10 mouse cellular contexts compared by ENCODE assay signal in genomic region chr7:99167939-99168338, GRCm38 (mm10). TPM values are rescaled to one million over a fixed set of nuclear protein-coding genes. Genes with fewer than 3 reads are reported as not detected.
DNase-seq lines count a peak whose midpoint lies in the region; ATAC-seq and TF ChIP-seq lines count a peak whose summit lies in the region.
"Had no signal": no experiment of that assay in that cellular context is flagged by ENCODE, and none has a peak within 500 bp of the region (broad histone marks: within the 10 kb centered on the region; RNA-seq: fewer than 3 reads in every experiment).

No protein-coding gene starts in this region.

- intact Hi-C loops in gastrocnemius, postnatal 36 days (cut with DNase I): no loop called here

- no peaks in the 10 kb centered on the region for H3K4me1 ChIP-seq in embryonic facial prominence, embryonic 14.5 days (ENCODE audit: control insufficient read depth, insufficient read depth, low read length)
- no peaks in the 10 kb centered on the region for H3K4me1 ChIP-seq in midbrain, postnatal 0 days (ENCODE audit: insufficient read depth, low read length)
- H3K4me1 ChIP-seq: forebrain, embryonic 13.5 days had no signal

- 49% methylated on average over 5 of the region's 5 CpGs for WGBS in embryonic facial prominence, embryonic 14.5 days
- WGBS in midbrain, postnatal 0 days: 55% methylated on average over 5 of the region's 5 CpGs

- peak; percentile 83; the same call in 1 of the 2 replicates for ATAC-seq in embryonic facial prominence, embryonic 14.5 days (ENCODE audit: low read depth)
- ATAC-seq in midbrain, postnatal 0 days (ENCODE audit: low FRiP score): no peak
- ATAC-seq: forebrain, embryonic 13.5 days had no signal

- DNase-seq in gastrocnemius, postnatal 25 days: peak; percentile 60
- DNase-seq in gastrocnemius, postnatal 36 days: no peak
- peak; percentile 63 for DNase-seq in embryonic facial prominence, embryonic 14.5 days (ENCODE audit: low spot score)
- DNase-seq in kidney, postnatal 10 days: peak; percentile 80
- DNase-seq in lung, postnatal 10 days: peak; percentile 34
- DNase-seq in midbrain, postnatal 0 days (ENCODE audit: low spot score): no peak
- DNase-seq in cerebellum, postnatal 10 days: no peak
- DNase-seq in left cerebral cortex, adult 9 months (ENCODE audit: low spot score in 2 of 2): no peak
- DNase-seq: cerebellum, adult 11 months had no signal

- H3K4me2 ChIP-seq in embryonic facial prominence, embryonic 14.5 days (ENCODE audit: low read depth, low read length): no peak overlapping the region
- no peak overlapping the region for H3K4me2 ChIP-seq in midbrain, postnatal 0 days (ENCODE audit: low read depth, low read length, poor library complexity, severe bottlenecking)
- H3K4me2 ChIP-seq: forebrain, embryonic 13.5 days had no signal

- H3K36me3 ChIP-seq in embryonic facial prominence, embryonic 14.5 days (ENCODE audit: control insufficient read depth, insufficient read depth, low read length): no peaks in the 10 kb centered on the region
- H3K36me3 ChIP-seq in midbrain, postnatal 0 days (ENCODE audit: insufficient read depth, low read length): no peaks in the 10 kb centered on the region

- TF ChIP-seq CTCF in midbrain, postnatal 0 days (IDR thresholded peaks at IDR 0.05): no peak

- H3K9ac ChIP-seq in embryonic facial prominence, embryonic 14.5 days (ENCODE audit: low read depth, low read length): no peak overlapping the region
- H3K9ac ChIP-seq in midbrain, postnatal 0 days (replicated peaks; ENCODE audit: low read length, poor library complexity, severe bottlenecking): no peak overlapping the region
- H3K9ac ChIP-seq: forebrain, embryonic 13.5 days had no signal

- no peak overlapping the region for H3K4me3 ChIP-seq in embryonic facial prominence, embryonic 14.5 days (ENCODE audit: low read depth, low read length)
- no peak overlapping the region for H3K4me3 ChIP-seq in midbrain, postnatal 0 days (ENCODE audit: low read depth, low read length)
- H3K4me3 ChIP-seq: forebrain, embryonic 13.5 days had no signal

- no peaks in the 10 kb centered on the region for H3K27me3 ChIP-seq in embryonic facial prominence, embryonic 14.5 days (replicated peaks; ENCODE audit: control insufficient read depth, insufficient read depth, low read length)
- no peaks in the 10 kb centered on the region for H3K27me3 ChIP-seq in midbrain, postnatal 0 days (ENCODE audit: insufficient read depth, low read length)
- H3K27me3 ChIP-seq: forebrain, embryonic 13.5 days had no signal

- H3K27ac ChIP-seq in embryonic facial prominence, embryonic 14.5 days (replicated peaks; ENCODE audit: low read depth, low read length): no peak overlapping the region
- H3K27ac ChIP-seq in midbrain, postnatal 0 days (ENCODE audit: low read depth, low read length): no peak overlapping the region
- H3K27ac ChIP-seq: forebrain, embryonic 13.5 days had no signal

- no peaks in the 10 kb centered on the region for H3K9me3 ChIP-seq in embryonic facial prominence, embryonic 14.5 days (ENCODE audit: control insufficient read depth, low read length)
- H3K9me3 ChIP-seq in midbrain, postnatal 0 days (ENCODE audit: low read length): no peaks in the 10 kb centered on the region
- H3K9me3 ChIP-seq: forebrain, embryonic 13.5 days had no signal

RNA-seq across cellular contexts. Expression of gene Dgat2, which starts 14.6 kb away (rescaled TPM):
- total RNA-seq in gastrocnemius, postnatal 25 days (2021): 10 to 100 TPM; 34.1 to 57.3 TPM
- total RNA-seq in gastrocnemius, postnatal 36 days (2021): 10 to 100 TPM; 44.6 to 70.1 TPM
- polyA plus RNA-seq in embryonic facial prominence, embryonic 14.5 days (2014; fragmentation: Nextera tagmentation; extraction: Ambion mirVana): 33.4 and 38.6 TPM in 2 replicates
- 34.5 and 35.3 TPM in 2 replicates for total RNA-seq in midbrain, postnatal 0 days (2014; rRNA removed)
- polyA plus RNA-seq in midbrain, postnatal 0 days (2015; fragmentation: Nextera tagmentation; extraction: Ambion mirVana): 32.0 and 33.1 TPM in 2 replicates

RNA-seq across cellular contexts. Expression of gene Uvrag, which starts 27.0 kb away (rescaled TPM):
- 10 to 100 TPM in 1 of 2 experiments, 1 to 10 TPM in 1; 9.1 to 10.8 TPM for total RNA-seq in gastrocnemius, postnatal 25 days (2021)
- 1 to 10 TPM; 8.6 to 9.7 TPM for total RNA-seq in gastrocnemius, postnatal 36 days (2021)
- polyA plus RNA-seq in embryonic facial prominence, embryonic 14.5 days (2014; fragmentation: Nextera tagmentation; extraction: Ambion mirVana): 16.5 and 18.2 TPM in 2 replicates
- total RNA-seq in midbrain, postnatal 0 days (2014; rRNA removed): 23.3 and 26.3 TPM in 2 replicates
- 13.5 and 19.8 TPM in 2 replicates for polyA plus RNA-seq in midbrain, postnatal 0 days (2015; fragmentation: Nextera tagmentation; extraction: Ambion mirVana)

Comparison
In these comparisons a context has a peak if more than half of its experiments do, and no peak if none do; other contexts are left out.
1. DNase-seq: peak in gastrocnemius, postnatal 25 days (single experiment), embryonic facial prominence, embryonic 14.5 days (single experiment), kidney, postnatal 10 days (single experiment) and lung, postnatal 10 days (single experiment); none in gastrocnemius, postnatal 36 days (0 of 2), midbrain, postnatal 0 days (single experiment), cerebellum, postnatal 10 days (0 of 2) and left cerebral cortex, adult 9 months (0 of 2).